ENCODE assay signal across 15 mouse cellular contexts in genomic region chr3:69468280-69469008, GRCm38 (mm10).
DNase-seq lines count a peak whose midpoint lies in the region; ATAC-seq lines count a peak whose summit lies in the region.
"Had no signal": no experiment of that assay in that cellular context is flagged by ENCODE, and none has a peak within 500 bp of the region (broad histone marks: within the 10 kb centered on the region; RNA-seq: fewer than 3 reads in every experiment).

No protein-coding gene starts in this region.

- H3K9me3 ChIP-seq in liver, embryonic 12.5 days (replicated peaks) = 0 out of 2 replicates have a peak, but pooled peaks cover under 1% of the 10 kb centered on the region
- H3K9me3 ChIP-seq in embryonic facial prominence, embryonic 11.5 days (replicated peaks; ENCODE audit: control insufficient read depth, low read length) = no peaks in the 10 kb centered on the region
- no peaks in the 10 kb centered on the region for H3K9me3 ChIP-seq in intestine, embryonic 16.5 days (ENCODE audit: control insufficient read depth, low read length)
- H3K9me3 ChIP-seq: midbrain, embryonic 15.5 days had no signal

- ATAC-seq in frontal cortex, adult (ENCODE audit: low TSS enrichment) = peak; percentile 17; the same call in 1 of the 2 replicates
- ATAC-seq in liver, embryonic 12.5 days = no peak
- ATAC-seq in embryonic facial prominence, embryonic 11.5 days (replicated peaks; ENCODE audit: insufficient number of reproducible peaks, low FRiP score, low TSS enrichment, low read depth) = no peak
- ATAC-seq in intestine, embryonic 16.5 days = no peak
- ATAC-seq: intestine, postnatal 0 days; lung, postnatal 0 days had no signal

- no peaks in the 10 kb centered on the region for H3K27me3 ChIP-seq in liver, embryonic 12.5 days (replicated peaks)
- no peaks in the 10 kb centered on the region for H3K27me3 ChIP-seq in embryonic facial prominence, embryonic 11.5 days (ENCODE audit: control insufficient read depth, insufficient read depth, low read length)
- H3K27me3 ChIP-seq in intestine, embryonic 16.5 days (replicated peaks; ENCODE audit: control insufficient read depth, insufficient read depth, low read length) = no peaks in the 10 kb centered on the region
- H3K27me3 ChIP-seq: midbrain, embryonic 15.5 days had no signal

- H3K4me3 ChIP-seq in liver, embryonic 12.5 days = no peak overlapping the region
- H3K4me3 ChIP-seq in embryonic facial prominence, embryonic 11.5 days (ENCODE audit: low read depth, low read length) = no peak overlapping the region
- no peak overlapping the region for H3K4me3 ChIP-seq in intestine, embryonic 16.5 days (ENCODE audit: low read length)
- H3K4me3 ChIP-seq: midbrain, embryonic 15.5 days had no signal

- DNase-seq in frontal cortex, postnatal 25 days (ENCODE audit: low spot score in 2 of 2) = no peak
- no peak for DNase-seq in liver
- peak; percentile 55 for DNase-seq in embryonic facial prominence, embryonic 11.5 days (ENCODE audit: low spot score)
- DNase-seq in naive thymus-derived CD4-positive, alpha-beta T cell, adult 2 months (ENCODE audit: low read depth) = peak; percentile 35
- no peak for DNase-seq in embryo, embryonic 10 days (ENCODE audit: low spot score)
- DNase-seq: adrenal gland, postnatal 14 days; cerebellum, adult 8-10 months; gastrocnemius, postnatal 25 days; thymus, postnatal 25 days had no signal

- no peaks in the 10 kb centered on the region for H3K36me3 ChIP-seq in liver, embryonic 12.5 days
- no peaks in the 10 kb centered on the region for H3K36me3 ChIP-seq in embryonic facial prominence, embryonic 11.5 days (replicated peaks; ENCODE audit: control insufficient read depth, insufficient read depth, low read depth, low read length)
- H3K36me3 ChIP-seq in intestine, embryonic 16.5 days (ENCODE audit: control insufficient read depth, insufficient read depth, low read length) = no peaks in the 10 kb centered on the region
- H3K36me3 ChIP-seq: midbrain, embryonic 15.5 days had no signal

- no peak overlapping the region for H3K9ac ChIP-seq in liver, embryonic 12.5 days
- H3K9ac ChIP-seq in embryonic facial prominence, embryonic 11.5 days (replicated peaks; ENCODE audit: low read length) = no peak overlapping the region
- no peak overlapping the region for H3K9ac ChIP-seq in intestine, embryonic 16.5 days (ENCODE audit: low read depth, low read length)
- H3K9ac ChIP-seq: midbrain, embryonic 15.5 days had no signal

- peak overlapping the region; percentile 54 for H3K4me2 ChIP-seq in liver, embryonic 12.5 days
- H3K4me2 ChIP-seq in embryonic facial prominence, embryonic 11.5 days (ENCODE audit: low read depth, low read length) = no peak overlapping the region
- no peak overlapping the region for H3K4me2 ChIP-seq in intestine, embryonic 16.5 days (ENCODE audit: low read depth, low read length)
- H3K4me2 ChIP-seq: midbrain, embryonic 15.5 days had no signal

- peaks cover 26% of the 10 kb centered on the region for H3K4me1 ChIP-seq in liver, embryonic 12.5 days
- H3K4me1 ChIP-seq in embryonic facial prominence, embryonic 11.5 days (ENCODE audit: control insufficient read depth, insufficient read depth, low read length) = no peaks in the 10 kb centered on the region; the same call in 1 of the 2 replicates
- H3K4me1 ChIP-seq in intestine, embryonic 16.5 days (ENCODE audit: control insufficient read depth, insufficient read depth, low read length) = no peaks in the 10 kb centered on the region

- WGBS in liver, embryonic 12.5 days (ENCODE audit: insufficient replicate concordance) = 20% methylated on average over 9 of the region's 9 CpGs
- 35% methylated on average over 9 of the region's 9 CpGs for WGBS in embryonic facial prominence, embryonic 11.5 days
- WGBS in intestine, embryonic 16.5 days = 44% methylated on average over 9 of the region's 9 CpGs

- no peak overlapping the region for H3K27ac ChIP-seq in liver, embryonic 12.5 days
- no peak overlapping the region for H3K27ac ChIP-seq in embryonic facial prominence, embryonic 11.5 days (replicated peaks; ENCODE audit: low read depth, low read length)
- H3K27ac ChIP-seq in intestine, embryonic 16.5 days (ENCODE audit: low read length) = no peak overlapping the region

Comparison
In these comparisons a context has a peak if more than half of its experiments do, and no peak if none do; other contexts are left out.
1. DNase-seq: peak in embryonic facial prominence, embryonic 11.5 days (single experiment) and naive thymus-derived CD4-positive, alpha-beta T cell, adult 2 months (single experiment); none in frontal cortex, postnatal 25 days (0 of 2), liver (single experiment) and embryo, embryonic 10 days (single experiment).